Mouse (Mus musculus) cerebellum, adult 11 months (tissue): ENCODE measurements around the gene Mgrn1.
A peak's percentile ranks its signal among the peaks of the same experiment; 100 is the strongest.

Experiments
- DNase-seq: peaks from one replicate; pipeline ENCODE4 v3.0.0; 2022

Gene Mgrn1

DNA sequence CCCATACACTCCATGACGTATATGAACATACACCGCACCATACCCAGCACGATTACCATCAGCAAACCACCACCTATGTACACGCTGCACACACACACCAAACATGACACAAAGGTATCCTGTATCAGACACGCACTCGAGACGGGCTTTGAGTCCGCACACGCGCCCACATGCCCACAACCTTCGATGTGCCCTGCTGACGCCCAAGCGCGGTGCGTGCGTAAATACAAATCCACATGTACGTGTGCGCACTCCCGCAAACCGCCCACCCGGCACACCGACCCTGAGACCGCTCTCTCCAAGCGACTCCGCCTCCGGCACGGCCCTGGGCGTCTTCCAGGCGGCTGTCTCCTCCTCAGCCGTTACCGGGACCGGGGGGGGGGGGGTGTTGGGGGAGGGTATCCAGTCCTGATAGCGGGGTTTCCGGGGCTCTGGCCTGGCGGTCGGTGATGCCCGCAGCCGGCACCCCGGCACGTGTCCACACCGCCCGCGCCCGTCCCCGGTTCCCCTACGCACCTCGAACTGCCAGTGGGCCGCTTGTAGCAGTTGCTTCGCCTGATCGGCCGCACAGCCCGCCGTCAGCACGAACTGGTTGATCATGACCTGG lies 6.8 kb upstream of the Mgrn1 start:
- peak; percentile 58 for DNase-seq

DNA sequence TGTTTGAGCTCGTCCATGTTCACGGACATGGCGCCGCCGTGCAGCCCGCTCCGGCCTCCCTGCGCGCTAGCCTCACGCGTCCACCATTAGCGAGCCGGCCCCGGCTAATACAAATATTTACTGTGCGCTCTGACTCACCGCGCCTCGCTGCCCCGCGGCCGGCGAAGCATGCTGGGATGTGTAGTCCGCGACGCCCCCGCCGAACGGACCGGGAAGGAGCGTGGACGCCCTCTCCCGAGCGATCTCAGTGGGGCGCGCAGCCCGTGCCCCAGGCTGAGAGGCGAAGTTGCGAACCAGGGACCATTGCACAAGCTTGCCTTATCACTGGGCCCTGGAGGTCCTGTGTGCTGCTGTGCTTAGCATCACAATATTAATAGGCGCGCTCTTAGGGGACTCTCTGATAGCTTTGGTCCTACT lies 6.3 kb upstream of the Mgrn1 start:
- DNase-seq = peak; percentile 88

DNA sequence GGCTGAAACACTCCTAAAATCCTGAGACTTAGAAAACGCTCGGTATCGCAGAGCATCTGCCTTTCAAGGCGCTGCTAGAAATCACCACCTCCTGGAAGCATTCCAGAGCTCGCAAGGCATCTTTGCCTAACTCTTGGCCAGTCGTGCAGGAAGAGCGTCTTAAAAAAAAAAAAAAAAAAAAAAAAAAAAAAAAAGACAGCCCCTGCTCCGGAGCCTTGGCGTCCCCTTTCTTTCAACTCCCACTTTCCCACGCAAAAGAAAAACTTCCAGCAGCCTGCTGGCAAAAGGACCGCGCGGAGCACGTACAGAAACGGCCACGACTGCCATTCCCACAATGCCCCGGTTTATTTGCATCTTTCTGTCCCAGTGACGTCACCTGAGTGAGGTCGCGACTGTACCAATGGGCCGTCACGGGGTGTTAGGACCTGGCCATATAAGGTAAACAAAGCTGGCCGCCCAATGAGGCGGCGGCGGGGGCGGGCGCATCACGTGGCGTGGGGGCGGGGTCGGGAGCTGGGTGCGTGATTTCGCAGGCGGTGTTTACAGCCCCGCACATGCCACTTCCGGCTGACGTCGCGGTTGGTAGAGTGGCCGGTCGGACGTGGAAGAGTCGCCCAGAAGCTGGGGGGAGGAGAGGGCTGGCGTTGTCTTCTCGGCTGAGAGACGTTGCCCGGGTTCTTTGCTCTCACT lies 5.8 kb upstream of the Mgrn1 start, which contains the start of gene Ubald1:
Gene Ubald1, minus strand, starts transcription at position 180 of the 690 bp plus-strand sequence.
- DNase-seq = peak; percentile 98

DNA sequence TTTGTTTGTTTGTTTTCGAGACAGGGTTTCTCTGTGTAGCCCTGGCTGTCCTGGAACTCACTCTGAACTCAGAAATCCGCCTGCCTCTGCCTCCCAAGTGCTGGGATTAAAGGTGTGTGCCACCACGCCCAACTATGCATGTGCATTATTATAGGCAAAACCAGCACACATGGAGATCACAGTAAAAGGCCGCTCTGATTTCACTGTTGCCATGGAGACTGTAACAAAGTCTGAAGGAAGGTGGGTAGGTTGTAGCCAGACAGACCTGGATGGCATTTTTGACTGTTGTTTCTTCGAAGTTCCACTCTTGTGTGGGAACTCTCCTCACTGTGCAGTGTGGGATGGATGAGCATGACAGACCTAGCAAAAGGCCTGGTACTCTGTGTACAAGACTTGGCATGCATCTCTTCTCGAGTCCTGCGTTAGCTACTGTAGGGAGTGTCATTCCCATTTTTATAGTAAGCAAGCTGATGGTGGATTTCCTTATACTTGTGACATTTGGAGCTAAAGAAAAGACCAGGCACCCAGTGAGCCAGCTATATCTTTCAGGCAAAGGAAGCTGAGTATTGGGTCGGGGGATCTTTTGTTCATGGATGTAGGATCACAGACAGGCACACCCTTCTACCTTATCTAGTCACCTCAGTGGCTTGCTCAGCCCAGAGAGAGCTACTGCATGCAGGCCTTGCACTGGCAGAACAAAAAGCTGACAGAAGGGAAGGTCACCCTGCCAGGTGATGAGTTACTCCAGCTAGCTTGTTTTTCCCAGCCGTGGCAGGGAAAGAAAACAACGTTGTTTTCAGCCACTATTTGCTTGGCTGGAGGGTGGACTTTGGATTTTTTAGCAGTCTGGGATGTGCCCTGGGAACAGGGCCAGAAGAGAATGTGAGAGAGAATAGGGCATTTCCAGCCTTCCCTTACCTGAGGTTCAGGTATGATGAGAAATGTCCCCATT lies 4.4 kb upstream of the Mgrn1 start:
- DNase-seq = no peak

DNA sequence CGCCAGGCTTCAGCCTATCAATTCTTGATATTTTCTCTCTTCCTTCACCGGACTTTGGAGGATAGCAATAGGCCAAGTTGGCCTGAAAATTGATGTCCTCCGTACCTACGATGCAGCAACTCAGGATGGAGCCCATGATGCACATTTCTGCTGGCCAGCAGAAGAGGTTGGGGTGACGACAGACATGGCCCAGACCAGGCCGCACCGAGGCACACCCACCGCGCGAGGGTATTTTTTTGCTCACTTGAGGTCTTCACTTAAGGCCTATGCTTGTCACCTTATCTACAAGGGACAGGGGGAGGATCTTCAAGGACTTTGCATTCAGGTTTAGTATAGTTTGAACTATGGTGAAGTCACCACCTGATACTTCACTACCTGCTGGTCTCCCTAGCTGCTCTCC lies 1.1 kb upstream of the Mgrn1 start:
- DNase-seq = no peak

DNA sequence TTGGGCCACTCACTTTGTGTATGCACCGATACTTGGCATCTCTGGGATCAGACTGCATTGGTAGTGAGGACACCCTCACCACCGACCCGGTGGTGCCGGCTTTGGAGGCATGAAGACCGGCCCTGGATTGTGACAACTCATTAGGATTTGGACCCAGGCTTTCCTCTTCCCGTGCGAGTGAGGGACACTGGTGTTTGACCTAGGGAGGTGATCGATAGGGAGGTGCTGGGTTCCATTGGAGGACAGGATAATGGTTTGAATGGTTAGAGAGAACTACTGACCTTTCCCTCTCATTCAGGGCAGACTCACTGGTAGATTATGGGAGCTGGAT lies 606 bp downstream of the Mgrn1 start:
- no peak for DNase-seq

DNA sequence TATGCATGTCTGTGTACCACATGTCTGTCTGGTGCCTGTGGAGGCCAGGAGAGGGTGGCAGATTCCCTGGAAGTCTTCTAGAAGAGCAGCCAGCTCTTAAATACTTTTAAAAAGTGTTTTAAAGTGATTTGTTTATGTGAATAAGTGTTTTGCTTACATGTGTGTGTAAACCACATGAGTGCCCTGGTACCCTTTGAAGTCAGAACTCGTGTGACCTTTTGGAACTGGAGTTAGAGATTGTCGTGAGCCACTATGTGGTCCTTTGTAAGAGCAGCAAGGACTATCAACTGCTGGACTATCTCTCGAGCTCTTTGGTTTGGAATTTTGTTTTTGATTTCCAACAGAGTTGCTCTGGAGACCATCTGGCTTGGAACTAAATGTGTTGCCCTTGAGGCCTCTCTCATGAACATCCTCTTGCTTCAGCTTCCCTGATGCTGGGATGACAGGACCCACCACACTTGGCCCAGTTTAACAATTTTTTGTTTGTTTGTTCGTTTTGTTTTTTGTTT lies 4.2 kb downstream of the Mgrn1 start:
- no peak for DNase-seq

DNA sequence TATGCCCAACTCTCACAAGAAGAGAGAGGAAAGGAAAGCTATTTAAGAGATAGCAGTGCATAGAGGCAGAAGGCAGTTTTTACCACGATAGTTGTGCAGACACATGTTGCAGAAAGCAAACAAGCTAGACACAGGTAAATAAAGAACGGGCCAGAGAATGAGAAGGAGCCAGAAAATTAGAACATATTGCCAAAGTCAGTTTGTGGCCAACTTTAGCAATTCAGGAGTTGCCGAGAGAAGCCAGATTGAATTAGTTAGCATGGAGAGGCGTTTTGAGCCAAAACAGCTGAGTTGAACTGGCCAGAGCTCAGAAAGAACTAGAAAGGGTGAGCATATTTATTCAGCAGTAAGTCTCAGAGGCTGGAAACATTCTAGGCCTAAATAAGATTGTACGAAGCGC lies 6.1 kb downstream of the Mgrn1 start:
- DNase-seq = no peak

DNA sequence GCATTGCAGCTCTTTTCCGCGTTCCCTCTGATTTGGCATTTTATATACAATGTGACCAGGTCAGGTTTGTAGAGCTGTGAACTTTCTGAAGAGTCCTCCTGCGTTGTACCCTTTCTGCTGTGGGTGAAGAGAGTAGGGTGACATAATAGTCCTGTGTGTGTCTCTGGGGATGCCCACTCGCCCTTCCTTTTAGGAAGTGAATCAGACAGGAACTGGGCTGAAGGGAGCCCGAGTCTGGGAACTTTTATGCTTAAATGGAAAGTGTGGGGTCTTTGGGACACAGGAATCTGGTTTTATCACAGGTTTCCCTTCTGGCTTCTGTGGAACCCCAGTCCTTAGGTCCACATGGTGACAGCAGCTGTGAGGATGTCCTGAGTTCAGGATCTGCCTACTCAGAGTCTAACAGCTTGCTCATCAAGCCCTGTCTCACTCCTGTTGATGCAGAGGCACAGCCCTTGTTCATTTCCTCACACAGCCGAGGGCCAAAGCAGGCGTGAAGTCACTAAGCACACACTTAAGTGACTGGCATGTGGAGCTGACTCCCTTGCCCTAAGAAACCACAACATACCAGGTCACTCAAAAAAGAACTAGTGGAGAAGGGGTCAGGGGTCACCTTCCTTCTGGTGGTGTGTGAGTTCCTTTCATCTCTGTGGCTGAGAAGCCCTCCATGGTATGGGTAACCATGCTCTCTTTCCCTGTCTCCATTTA lies 8.3 kb downstream of the Mgrn1 start:
- DNase-seq = no peak

DNA sequence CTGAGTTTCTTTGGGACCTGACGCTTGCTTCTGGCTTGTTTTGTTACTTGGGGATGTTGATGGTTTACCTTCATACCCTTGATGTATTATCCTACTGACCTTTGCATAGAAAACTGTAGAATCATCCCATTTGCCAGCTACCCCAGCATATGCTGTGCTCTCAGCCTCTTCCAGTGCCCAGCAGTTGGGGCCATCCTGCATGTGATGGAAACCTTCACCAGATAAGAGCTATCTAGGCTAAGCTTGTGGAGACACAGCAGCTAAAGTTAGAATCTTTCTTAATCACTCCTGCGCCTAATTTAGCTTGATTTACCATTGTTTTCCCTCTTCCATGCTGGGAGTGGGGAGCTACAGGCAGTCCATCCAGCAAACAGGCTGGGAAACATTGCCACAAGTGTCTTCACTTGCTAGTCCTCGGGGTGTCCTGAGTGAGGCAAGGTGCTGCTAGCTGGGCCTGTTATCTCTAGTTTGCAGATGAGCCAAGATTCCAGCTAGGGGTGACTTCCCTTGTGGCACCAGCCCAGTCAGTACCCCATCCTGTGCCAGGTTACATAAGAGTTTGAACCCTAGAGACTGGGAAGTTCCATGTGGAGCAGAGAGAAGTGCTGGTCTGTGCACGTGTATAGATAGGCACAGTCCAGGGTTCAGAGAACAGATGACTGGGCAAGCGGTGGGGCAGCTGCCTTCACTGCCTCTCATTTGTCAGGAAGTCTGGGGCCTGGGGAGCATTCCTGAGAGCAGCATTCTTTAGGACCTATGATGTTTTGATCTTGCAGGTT lies 10.4 kb downstream of the Mgrn1 start:
- no peak for DNase-seq

DNA sequence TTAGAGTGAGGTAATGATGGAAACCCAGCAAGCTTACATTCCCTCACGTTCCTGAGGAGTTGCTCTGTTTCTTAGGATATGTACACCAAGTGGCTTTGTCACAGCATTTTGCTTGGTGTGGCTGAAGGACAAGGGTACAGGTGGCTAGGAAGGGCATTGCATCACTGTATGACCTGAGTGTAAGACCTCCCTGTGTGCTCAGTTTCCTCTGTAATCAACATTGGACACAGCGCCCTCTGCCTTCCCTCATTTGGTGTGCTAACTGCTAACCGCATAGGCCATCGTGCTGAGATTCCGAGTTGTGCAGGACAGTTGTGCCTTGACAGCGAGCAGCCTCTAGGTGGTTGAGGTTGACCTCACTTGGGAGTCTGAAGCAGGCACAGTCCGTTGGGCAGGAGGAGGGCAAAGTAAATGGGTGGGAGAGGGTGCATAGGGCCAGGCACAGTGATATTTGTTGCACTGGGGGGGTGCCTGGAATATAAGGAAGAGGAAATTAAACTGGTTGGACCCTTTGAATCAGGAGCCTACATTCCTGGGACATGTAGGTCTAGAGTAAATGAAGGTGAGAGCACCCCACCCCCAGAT lies 11.2 kb downstream of the Mgrn1 start:
- no peak for DNase-seq

DNA sequence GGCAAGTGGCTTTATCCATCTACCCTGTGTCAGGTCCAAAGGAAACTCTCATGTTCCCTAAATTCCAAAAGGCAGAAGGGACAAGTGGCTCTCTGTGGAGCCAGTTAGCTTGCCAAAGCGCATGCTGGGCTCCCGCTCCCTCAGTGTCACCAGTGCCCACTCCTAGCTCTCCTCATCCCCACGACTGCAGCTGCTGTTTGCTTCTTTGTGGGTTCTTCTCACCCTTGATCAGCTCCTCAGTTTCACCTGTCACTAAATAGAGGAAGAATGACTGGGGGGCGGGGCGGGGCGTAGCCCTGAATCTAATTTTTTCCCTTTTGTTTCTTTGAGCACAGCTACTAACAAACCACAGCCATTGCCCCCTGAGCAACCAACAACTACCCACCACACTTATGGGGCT lies 12.8 kb downstream of the Mgrn1 start:
- no peak for DNase-seq

DNA sequence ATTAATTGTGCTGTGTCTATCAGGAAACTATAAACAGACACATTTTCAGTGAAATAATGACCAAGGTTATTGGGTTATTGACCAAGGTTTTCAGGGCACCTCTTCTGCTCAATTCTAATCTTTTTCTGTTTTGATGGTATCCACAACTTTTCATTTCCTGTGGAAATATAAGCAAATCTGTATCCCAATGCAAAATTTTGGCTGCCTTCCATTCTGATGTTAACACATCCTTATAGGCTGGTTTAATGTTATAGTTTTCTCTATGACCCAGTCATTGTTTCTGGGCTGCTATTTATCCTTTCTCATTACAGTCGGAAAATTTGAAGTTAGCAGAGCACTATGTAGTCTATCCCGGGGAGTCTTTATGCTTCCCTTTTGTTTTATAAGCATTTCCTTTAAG lies 13.7 kb downstream of the Mgrn1 start:
- no peak for DNase-seq

DNA sequence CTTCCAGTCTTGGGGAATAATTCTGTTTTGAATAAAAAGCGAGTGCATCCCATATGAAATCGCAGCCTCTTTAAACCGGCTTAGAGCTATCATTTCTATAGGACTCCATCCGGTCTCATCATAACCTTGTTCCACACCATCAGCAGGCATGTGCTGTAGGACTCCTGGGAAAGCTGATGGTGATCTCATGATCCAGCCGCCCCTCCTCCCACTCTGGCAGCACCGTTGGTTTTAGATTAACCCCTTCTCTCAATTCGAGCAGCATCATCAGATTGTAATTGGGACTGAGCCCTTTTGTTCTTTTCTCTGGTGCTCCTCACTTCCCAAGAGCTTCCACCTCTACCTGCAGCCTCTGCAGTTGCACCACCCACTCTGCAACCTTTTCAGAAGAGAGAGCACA lies 15.1 kb downstream of the Mgrn1 start:
- no peak for DNase-seq

DNA sequence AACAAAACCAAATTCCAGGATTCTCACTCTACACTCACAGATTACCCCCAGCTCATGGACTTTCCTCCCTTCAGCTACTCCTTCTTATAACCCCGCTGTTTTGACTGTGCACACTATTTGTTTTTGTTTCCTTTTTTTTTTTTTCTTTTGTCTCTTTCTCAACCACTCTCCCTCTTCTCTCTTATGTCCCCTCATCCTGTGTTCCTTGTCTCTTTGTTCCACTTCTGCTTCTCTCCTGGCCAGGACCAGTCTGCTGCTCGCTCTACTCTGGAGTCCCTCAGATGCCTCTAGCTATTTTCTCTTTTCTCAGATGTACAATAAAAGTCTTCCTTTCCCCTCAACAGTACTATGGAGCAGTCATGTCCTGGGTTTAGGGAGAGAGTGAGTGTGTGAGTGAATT lies 16.3 kb downstream of the Mgrn1 start:
- DNase-seq = no peak

DNA sequence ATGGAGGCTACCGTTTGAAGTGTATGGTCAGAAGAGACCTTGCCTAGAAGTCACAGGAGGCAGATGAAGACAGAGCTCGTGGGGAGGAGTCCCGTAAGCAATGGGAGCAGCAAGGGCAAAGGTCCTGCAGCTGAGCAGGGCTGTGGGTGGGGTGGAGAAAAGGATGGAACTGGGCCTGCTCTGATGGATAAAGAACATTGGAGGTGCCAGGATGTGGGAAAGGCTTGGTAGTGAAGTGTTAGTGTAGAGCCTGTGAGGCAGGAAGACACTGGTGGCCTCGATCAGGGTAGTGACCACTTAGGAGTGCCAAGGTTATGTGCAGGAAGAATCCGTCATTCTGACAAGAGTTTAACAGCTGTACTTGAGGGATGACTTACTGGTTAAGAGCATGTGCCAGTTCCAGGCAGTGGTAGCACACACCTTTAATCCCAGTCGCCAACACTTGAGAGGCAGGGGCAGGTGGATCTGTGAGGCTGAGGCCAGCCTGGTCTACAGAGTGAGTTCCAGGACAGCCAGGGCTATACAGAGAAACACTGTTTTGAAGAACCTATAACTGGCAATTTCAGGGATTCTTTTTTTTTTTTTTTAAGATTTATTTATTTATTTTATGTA lies 17.5 kb downstream of the Mgrn1 start:
- no peak for DNase-seq

DNA sequence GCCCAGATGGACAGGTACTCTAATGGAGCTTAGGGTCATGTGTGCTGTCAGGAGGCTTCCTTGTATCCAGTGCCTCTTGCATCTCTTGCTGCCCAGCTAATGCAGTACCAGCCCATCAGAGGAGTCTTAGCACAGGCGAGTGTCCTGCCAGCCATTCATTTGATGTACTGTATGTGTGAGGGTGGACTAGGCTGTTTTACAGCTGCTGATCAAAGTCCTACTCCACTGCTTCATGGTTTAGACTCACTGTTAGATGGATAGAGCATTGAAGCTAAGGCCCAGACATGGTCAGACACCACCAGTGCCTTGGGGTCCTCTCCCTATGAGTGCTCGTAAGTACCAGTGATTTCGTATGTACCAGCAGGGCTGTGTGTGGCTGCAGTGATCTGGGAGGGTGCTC lies 18.8 kb downstream of the Mgrn1 start:
- DNase-seq = no peak

DNA sequence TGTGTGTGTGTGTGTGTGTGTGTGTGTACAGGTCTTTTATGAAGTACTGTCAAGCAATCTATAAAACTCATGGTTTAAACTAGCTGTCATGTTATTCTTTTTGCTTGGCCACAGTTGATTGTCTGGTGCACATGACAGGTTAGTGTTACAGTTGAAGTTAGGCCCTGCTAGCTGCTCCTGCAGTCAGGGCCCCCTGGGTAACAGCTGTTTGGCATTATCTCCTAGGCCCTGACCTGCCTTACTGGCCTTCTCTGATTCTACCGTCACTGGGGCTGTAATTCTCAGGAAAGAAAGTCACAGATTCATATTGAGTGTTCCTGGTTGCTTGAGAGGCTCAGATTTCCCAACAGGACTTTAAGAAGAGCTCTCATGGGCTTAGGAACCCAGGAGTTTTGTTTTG lies 19.5 kb downstream of the Mgrn1 start:
- no peak for DNase-seq

DNA sequence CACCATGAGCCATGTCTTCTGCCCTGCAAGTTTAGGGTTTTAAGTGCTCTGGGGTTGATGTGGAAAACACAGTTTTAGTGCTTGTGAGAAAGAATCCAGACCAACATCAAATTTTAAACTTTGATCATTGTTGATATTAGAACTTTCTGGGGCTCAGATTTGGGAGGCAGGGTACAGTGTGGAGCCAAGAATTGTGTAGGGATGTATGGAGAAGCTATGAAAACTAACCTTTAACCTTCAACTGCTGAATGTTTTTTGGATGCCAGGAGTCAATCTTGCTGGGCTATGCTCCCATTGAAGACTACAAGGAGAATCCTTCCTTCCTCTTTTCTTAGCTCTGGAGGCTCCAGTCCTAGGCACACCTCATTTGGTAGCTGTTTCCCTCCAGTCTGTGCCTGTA lies 20.5 kb downstream of the Mgrn1 start:
- DNase-seq = no peak

DNA sequence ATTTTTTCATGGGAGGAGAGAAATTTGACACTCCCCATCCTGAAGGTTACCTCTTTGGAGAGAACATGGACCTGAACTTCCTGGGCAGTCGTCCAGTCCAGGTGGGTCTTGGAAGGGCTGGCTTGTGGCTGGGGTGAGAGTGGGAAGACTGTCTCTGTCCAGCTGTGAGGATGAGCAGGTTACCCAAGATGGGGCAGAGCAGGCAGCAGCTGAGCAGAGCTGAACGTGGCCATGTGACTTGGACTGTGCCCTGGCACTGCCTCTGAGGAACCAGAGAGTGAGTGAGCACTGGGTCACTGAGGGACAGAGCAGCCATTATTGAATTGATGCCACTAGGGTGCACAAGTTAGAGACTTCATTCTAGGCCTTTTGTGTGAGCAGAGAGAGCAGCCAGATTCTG lies 21.3 kb downstream of the Mgrn1 start:
- no peak for DNase-seq

DNA sequence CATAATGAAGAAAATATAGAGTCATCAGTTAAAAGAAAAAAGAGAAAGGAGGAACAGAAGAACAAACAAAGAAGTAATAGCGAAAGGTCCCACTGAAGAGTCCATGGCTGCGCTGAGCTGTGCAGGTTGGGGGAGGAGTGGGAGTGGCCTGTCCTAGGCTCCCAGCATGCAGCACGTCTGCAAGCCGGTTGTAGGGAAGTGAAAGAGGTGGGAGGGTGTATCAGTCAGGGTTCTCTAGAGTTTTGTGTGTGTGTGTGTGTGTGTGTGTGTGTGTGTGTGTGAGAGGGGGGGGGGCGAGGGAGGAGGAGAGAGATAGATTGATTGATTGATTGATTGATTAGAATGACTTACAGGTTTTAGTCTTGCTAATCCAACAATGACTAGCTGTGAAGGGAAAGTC lies 21.9 kb downstream of the Mgrn1 start:
- DNase-seq = no peak
